Mouse (Mus musculus) spleen, postnatal 10 days (tissue): ENCODE data around the gene Trio.

ENCODE experiments used
- DNase-seq, 2 experiments: peaks; one replicate each; pipeline ENCODE4 v3.0.0; 2021 to 2022; ENCODE audit warnings: low spot score in 2 of 2

Trio gene

GRCm38 (mm10) chr15:27801177-27801576 lies 224.5 kb downstream of the Trio start:
- DNase-seq, result no peak

- DNase-seq, result no peak
These were observed 228.0 kb downstream of the Trio start for GRCm38 (mm10) chr15:27797480-27798155.

GRCm38 (mm10) chr15:27796868-27797222 lies 228.8 kb downstream of the Trio start:
- no peak for DNase-seq

- no peak for DNase-seq
These were observed 229.4 kb downstream of the Trio start for GRCm38 (mm10) chr15:27795942-27796867.

GRCm38 (mm10) chr15:27793284-27793683 lies 232.4 kb downstream of the Trio start:
- no peak for DNase-seq

GRCm38 (mm10) chr15:27792473-27792872 lies 233.2 kb downstream of the Trio start:
- no peak for DNase-seq

GRCm38 (mm10) chr15:27791141-27791540 lies 234.5 kb downstream of the Trio start:
- DNase-seq, result no peak

GRCm38 (mm10) chr15:27790699-27791098 lies 234.9 kb downstream of the Trio start:
- DNase-seq, result no peak

GRCm38 (mm10) chr15:27789325-27789724 lies 236.3 kb downstream of the Trio start:
- DNase-seq, result no peak

- DNase-seq, result no peak
These were observed 237.4 kb downstream of the Trio start for GRCm38 (mm10) chr15:27788122-27788759.

GRCm38 (mm10) chr15:27787151-27787550 lies 238.5 kb downstream of the Trio start:
- no peak for DNase-seq

- no peak for DNase-seq
These were observed 239.2 kb downstream of the Trio start for GRCm38 (mm10) chr15:27786418-27786817.

- DNase-seq, result peak in 1 of 2 experiments; percentile 39
These were observed 240.2 kb downstream of the Trio start for GRCm38 (mm10) chr15:27785280-27786001.

GRCm38 (mm10) chr15:27784126-27784563 lies 241.5 kb downstream of the Trio start:
- DNase-seq, result no peak

- peak in 1 of 2 experiments; percentile 48 for DNase-seq
These were observed 242.0 kb downstream of the Trio start for GRCm38 (mm10) chr15:27783541-27784125.

GRCm38 (mm10) chr15:27783092-27783491 lies 242.6 kb downstream of the Trio start:
- peak in 1 of 2 experiments; percentile 33 for DNase-seq

GRCm38 (mm10) chr15:27782383-27783036 lies 243.1 kb downstream of the Trio start:
- no peak for DNase-seq

GRCm38 (mm10) chr15:27779827-27780226 lies 245.8 kb downstream of the Trio start:
- DNase-seq, result no peak

GRCm38 (mm10) chr15:27779398-27779797 lies 246.2 kb downstream of the Trio start:
- DNase-seq, result no peak

- DNase-seq, result no peak
These were observed 247.4 kb downstream of the Trio start for GRCm38 (mm10) chr15:27778256-27778655.
